Mouse (Mus musculus): ENCODE results near the gene Ccdc18. TPM values are rescaled to one million over a fixed set of nuclear protein-coding genes. Genes with fewer than 3 reads are reported as not detected.

Ccdc18 gene
- polyA plus RNA-seq, 1 experiment: 0.38 TPM

GRCm38 (mm10) chr5:108104306-108104705 is 28.4 kb upstream of the Ccdc18 start:
- no peak overlapping the region for H3ac ChIP-seq (ENCODE audit: control insufficient read depth, insufficient read length)
- H3K79me2 ChIP-seq (ENCODE audit: control insufficient read depth, insufficient read depth): no peaks in the 10 kb centered on the region
- peaks cover 44% of the 10 kb centered on the region for H3K36me3 ChIP-seq (ENCODE audit: control insufficient read depth, insufficient read depth)
- no peak overlapping the region for H3K4me3 ChIP-seq
- TF ChIP-seq MYOD1 (IDR thresholded peaks at IDR 0.05; ENCODE audit: control insufficient read depth in 1 of 3, insufficient read length in 2 of 3, low read depth in 2 of 3) (no peak), POLR2A (IDR thresholded peaks at IDR 0.05; ENCODE audit: insufficient read length, low read depth) (no peak), CEBPB (IDR thresholded peaks at IDR 0.05; ENCODE audit: insufficient read depth, poor library complexity, severe bottlenecking) (no peak), USF1 (IDR thresholded peaks at IDR 0.05; ENCODE audit: low read depth) (no peak), E2F4 (IDR thresholded peaks at IDR 0.05; ENCODE audit: insufficient read depth) (no peak), SRF (IDR thresholded peaks at IDR 0.05; ENCODE audit: control insufficient read depth, insufficient read length, low read depth) (no peak), POLR2AphosphoS2 (IDR thresholded peaks at IDR 0.05; ENCODE audit: insufficient read length, low read depth) (no peak), TCF3 (IDR thresholded peaks at IDR 0.05; ENCODE audit: insufficient read length, low read depth) (no peak), REST (IDR thresholded peaks at IDR 0.05; ENCODE audit: insufficient read depth, insufficient read length) (no peak), MAX (IDR thresholded peaks at IDR 0.05; ENCODE audit: low read depth) (no peak), TCF12 (IDR thresholded peaks at IDR 0.05; ENCODE audit: insufficient read depth, poor library complexity, severe bottlenecking) (no peak), MYOG (IDR thresholded peaks at IDR 0.05; ENCODE audit: control insufficient read depth in 1 of 3, insufficient read depth in 1 of 3, insufficient read length in 2 of 3, low read depth in 2 of 3) (no peak)
- H3K27me3 ChIP-seq (ENCODE audit: control insufficient read depth, insufficient read depth, insufficient read length): no peaks in the 10 kb centered on the region
- no peak overlapping the region for H3K4me2 ChIP-seq (ENCODE audit: low read depth)

DNA sequence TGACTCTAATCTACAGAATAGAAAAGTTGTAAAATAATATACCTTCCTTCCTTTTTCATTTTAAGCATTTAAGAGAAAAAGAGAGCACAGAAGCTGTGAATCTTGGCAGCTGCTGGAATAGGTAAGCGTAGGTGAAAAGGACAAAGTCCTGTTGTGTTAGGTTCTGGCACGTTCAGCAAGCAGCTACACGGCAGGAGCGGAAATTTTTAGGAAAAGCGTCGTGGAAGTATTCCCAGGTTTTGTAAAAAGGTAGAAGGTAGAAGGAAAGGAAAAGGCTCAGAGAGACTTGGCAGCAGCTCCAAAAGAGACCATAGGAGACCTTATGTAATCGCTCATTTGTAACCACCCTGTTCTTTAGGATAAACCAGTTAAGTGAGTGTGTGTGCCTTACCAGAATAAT is 23.3 kb upstream of the Ccdc18 start:
- no peak overlapping the region for H3ac ChIP-seq (ENCODE audit: control insufficient read depth, insufficient read length)
- no peak overlapping the region for H3K4me3 ChIP-seq
- no peaks in the 10 kb centered on the region for H3K27me3 ChIP-seq (ENCODE audit: control insufficient read depth, insufficient read depth, insufficient read length)
- no peak overlapping the region for H3K4me2 ChIP-seq (ENCODE audit: low read depth)
- TF ChIP-seq POLR2AphosphoS2 (IDR thresholded peaks at IDR 0.05; ENCODE audit: insufficient read length, low read depth) (no peak), MYOG (IDR thresholded peaks at IDR 0.05; ENCODE audit: control insufficient read depth in 1 of 3, insufficient read depth in 1 of 3, insufficient read length in 2 of 3, low read depth in 2 of 3) (no peak), TCF3 (IDR thresholded peaks at IDR 0.05; ENCODE audit: insufficient read length, low read depth) (no peak), SRF (IDR thresholded peaks at IDR 0.05; ENCODE audit: control insufficient read depth, insufficient read length, low read depth) (no peak), USF1 (IDR thresholded peaks at IDR 0.05; ENCODE audit: low read depth) (no peak), CEBPB (IDR thresholded peaks at IDR 0.05; ENCODE audit: insufficient read depth, poor library complexity, severe bottlenecking) (no peak), TCF12 (IDR thresholded peaks at IDR 0.05; ENCODE audit: insufficient read depth, poor library complexity, severe bottlenecking) (no peak), MYOD1 (IDR thresholded peaks at IDR 0.05; ENCODE audit: control insufficient read depth in 1 of 3, insufficient read length in 2 of 3, low read depth in 2 of 3) (no peak), E2F4 (IDR thresholded peaks at IDR 0.05; ENCODE audit: insufficient read depth) (no peak), POLR2A (IDR thresholded peaks at IDR 0.05; ENCODE audit: insufficient read length, low read depth) (no peak), MAX (IDR thresholded peaks at IDR 0.05; ENCODE audit: low read depth) (no peak), REST (IDR thresholded peaks at IDR 0.05; ENCODE audit: insufficient read depth, insufficient read length) (no peak)
- peaks cover 30% of the 10 kb centered on the region for H3K36me3 ChIP-seq (ENCODE audit: control insufficient read depth, insufficient read depth)
- no peaks in the 10 kb centered on the region for H3K79me2 ChIP-seq (ENCODE audit: control insufficient read depth, insufficient read depth)

- Histone ChIP-seq H3ac (ENCODE audit: control insufficient read depth, insufficient read length) (no peak overlapping the region), H3K79me2 (ENCODE audit: control insufficient read depth, insufficient read depth) (no peaks in the 10 kb centered on the region), H3K27me3 (ENCODE audit: control insufficient read depth, insufficient read depth, insufficient read length) (no peaks in the 10 kb centered on the region), H3K4me3 (no peak overlapping the region), H3K4me2 (ENCODE audit: low read depth) (no peak overlapping the region), H3K36me3 (ENCODE audit: control insufficient read depth, insufficient read depth) (no peaks in the 10 kb centered on the region)
- TF ChIP-seq CEBPB (IDR thresholded peaks at IDR 0.05; ENCODE audit: insufficient read depth, poor library complexity, severe bottlenecking) (no peak), MYOD1 (IDR thresholded peaks at IDR 0.05; ENCODE audit: control insufficient read depth in 1 of 3, insufficient read length in 2 of 3, low read depth in 2 of 3) (no peak), E2F4 (IDR thresholded peaks at IDR 0.05; ENCODE audit: insufficient read depth) (no peak), POLR2AphosphoS2 (IDR thresholded peaks at IDR 0.05; ENCODE audit: insufficient read length, low read depth) (no peak), TCF12 (IDR thresholded peaks at IDR 0.05; ENCODE audit: insufficient read depth, poor library complexity, severe bottlenecking) (no peak)
These were observed 15.0 kb upstream of the Ccdc18 start for GRCm38 (mm10) chr5:108117693-108118092.

GRCm38 (mm10) chr5:108120221-108120900 is 12.3 kb upstream of the Ccdc18 start:
- H3K4me3 ChIP-seq: no peak overlapping the region
- no peaks in the 10 kb centered on the region for H3K27me3 ChIP-seq (ENCODE audit: control insufficient read depth, insufficient read depth, insufficient read length)
- no peaks in the 10 kb centered on the region for H3K79me2 ChIP-seq (ENCODE audit: control insufficient read depth, insufficient read depth)
- no peak overlapping the region for H3ac ChIP-seq (ENCODE audit: control insufficient read depth, insufficient read length)
- no peak overlapping the region for H3K4me2 ChIP-seq (ENCODE audit: low read depth)
- H3K36me3 ChIP-seq (ENCODE audit: control insufficient read depth, insufficient read depth): peaks cover 12% of the 10 kb centered on the region
- TF ChIP-seq TCF3 (IDR thresholded peaks at IDR 0.05; ENCODE audit: insufficient read length, low read depth): no peak
- TF ChIP-seq SRF (IDR thresholded peaks at IDR 0.05; ENCODE audit: control insufficient read depth, insufficient read length, low read depth): no peak
- no peak for TF ChIP-seq E2F4 (IDR thresholded peaks at IDR 0.05; ENCODE audit: insufficient read depth)
- no peak for TF ChIP-seq POLR2AphosphoS2 (IDR thresholded peaks at IDR 0.05; ENCODE audit: insufficient read length, low read depth)
- TF ChIP-seq REST (IDR thresholded peaks at IDR 0.05; ENCODE audit: insufficient read depth, insufficient read length): no peak
- no peak for TF ChIP-seq CEBPB (IDR thresholded peaks at IDR 0.05; ENCODE audit: insufficient read depth, poor library complexity, severe bottlenecking)
- no peak for TF ChIP-seq TCF12 (IDR thresholded peaks at IDR 0.05; ENCODE audit: insufficient read depth, poor library complexity, severe bottlenecking)
- no peak for TF ChIP-seq POLR2A (IDR thresholded peaks at IDR 0.05; ENCODE audit: insufficient read length, low read depth)
- no peak for TF ChIP-seq MYOD1 (IDR thresholded peaks at IDR 0.05; ENCODE audit: control insufficient read depth in 1 of 3, insufficient read length in 2 of 3, low read depth in 2 of 3)
- TF ChIP-seq MYOG (IDR thresholded peaks at IDR 0.05; ENCODE audit: control insufficient read depth in 1 of 3, insufficient read depth in 1 of 3, insufficient read length in 2 of 3, low read depth in 2 of 3): no peak
- TF ChIP-seq MAX (IDR thresholded peaks at IDR 0.05; ENCODE audit: low read depth): no peak
- TF ChIP-seq USF1 (IDR thresholded peaks at IDR 0.05; ENCODE audit: low read depth): no peak
